Mouse (Mus musculus) lung, embryonic 15.5 days (tissue): ENCODE data around the gene Wrap73. TPM values are rescaled to one million over a fixed set of nuclear protein-coding genes. Genes with fewer than 3 reads are reported as not detected.

Experiments used
- ATAC-seq: fragments of 200-750 bp; cut with Nextera tagmentation; 2 replicates; pipeline ENCODE4 v1.8.0; 2017; ENCODE audit warnings: moderate number of reproducible peaks, borderline replicate concordance; ENCODE audit not compliant: low FRiP score, low TSS enrichment; ENCODE audit errors: extremely low read depth
- H3K27ac ChIP-seq: fragments of 300-500 bp; sonication (generic); 2 replicates; pipeline ENCODE4 v1.5.1; 2015; ENCODE audit warnings: moderate library complexity, mild to moderate bottlenecking, inconsistent platforms
- H3K27me3 ChIP-seq: fragments of 300-500 bp; sonication (generic); 2 replicates; pipeline ENCODE4 v1.6.1; 2015; ENCODE audit warnings: inconsistent platforms
- H3K36me3 ChIP-seq: fragments of 300-500 bp; sonication (generic); 2 replicates; pipeline ENCODE4 v1.6.1; 2015; ENCODE audit warnings: inconsistent platforms
- H3K4me1 ChIP-seq: fragments of 300-500 bp; sonication (generic); 2 replicates; pipeline ENCODE4 v1.6.1; 2015; ENCODE audit warnings: inconsistent platforms
- H3K4me2 ChIP-seq: fragments of 300-500 bp; sonication (generic); 2 replicates; pipeline ENCODE4 v1.6.1; 2015; ENCODE audit warnings: inconsistent platforms, mild to moderate bottlenecking, moderate library complexity
- H3K4me3 ChIP-seq: fragments of 300-500 bp; sonication (generic); 2 replicates; pipeline ENCODE4 v1.5.1; 2015; ENCODE audit warnings: mild to moderate bottlenecking, inconsistent platforms
- H3K9ac ChIP-seq: fragments of 300-500 bp; sonication (generic); 2 replicates; pipeline ENCODE4 v1.6.1; 2015; ENCODE audit warnings: inconsistent platforms
- H3K9me3 ChIP-seq: fragments of 300-500 bp; sonication (generic); 2 replicates; pipeline ENCODE4 v1.6.1; 2016; ENCODE audit warnings: inconsistent platforms
- WGBS: fragments of 180-500 bp; shearing (Covaris S2); methylation state at CpG from one replicate; pipeline ENCODE4 v1.1.7; 2015; 5-methylcytosine and 5-hydroxymethylcytosine counted together
- polyA plus RNA-seq: library from polyadenylated mRNA; unstranded; fragments of >200 nt; fragmentation: Nextera tagmentation; extraction: Ambion mirVana; gene quantifications from 2 replicates; pipeline ENCODE4 v1.2.1, GENCODE M21; 2015

Gene Wrap73
- polyA plus RNA-seq, 1 experiment from 2014 or later, result 41.7 TPM

DNA sequence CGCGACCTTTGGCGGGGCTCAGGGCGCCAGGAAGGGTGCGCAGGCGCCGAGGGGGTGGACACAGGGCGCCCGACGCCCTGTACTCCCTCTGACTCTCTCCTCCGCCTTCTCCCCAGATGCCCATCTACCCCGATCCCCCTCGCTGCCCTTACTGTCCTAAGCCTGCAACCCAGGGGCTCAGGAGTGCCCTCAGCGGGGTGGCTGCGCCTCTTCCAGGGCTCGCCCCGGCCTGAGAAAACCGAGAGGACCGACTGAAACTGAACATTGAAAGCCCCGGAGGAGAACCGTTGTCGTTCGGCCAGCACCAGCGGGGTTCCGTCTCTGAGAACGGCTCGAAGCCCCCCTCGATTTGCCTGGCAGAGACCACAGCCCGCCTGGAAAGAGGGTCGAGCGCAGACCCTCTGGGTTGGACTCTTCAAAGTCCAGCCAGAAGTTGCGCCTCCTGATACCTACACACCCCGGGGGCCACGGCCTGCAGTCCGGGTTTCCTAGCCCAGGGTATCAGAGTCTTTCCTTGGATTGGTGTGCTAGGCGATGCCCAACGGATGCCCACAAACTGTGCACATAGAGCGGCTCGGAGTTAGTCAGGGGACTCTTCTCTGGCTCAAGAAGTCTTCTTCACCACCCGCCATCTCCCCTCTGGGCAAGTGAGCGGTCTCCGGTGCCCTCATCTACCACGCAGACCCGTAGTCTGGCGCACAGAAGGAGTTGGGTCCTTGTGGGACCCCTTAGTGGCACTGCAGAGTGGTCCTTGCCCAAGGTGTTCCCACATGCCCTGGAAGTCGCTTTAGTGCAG is 1.8 kb upstream of the Wrap73 start:
- peaks cover 63% of the 10 kb centered on the region for H3K27me3 ChIP-seq
- no peak for ATAC-seq
- 2% methylated on average over 40 of the region's 46 CpGs for WGBS

DNA sequence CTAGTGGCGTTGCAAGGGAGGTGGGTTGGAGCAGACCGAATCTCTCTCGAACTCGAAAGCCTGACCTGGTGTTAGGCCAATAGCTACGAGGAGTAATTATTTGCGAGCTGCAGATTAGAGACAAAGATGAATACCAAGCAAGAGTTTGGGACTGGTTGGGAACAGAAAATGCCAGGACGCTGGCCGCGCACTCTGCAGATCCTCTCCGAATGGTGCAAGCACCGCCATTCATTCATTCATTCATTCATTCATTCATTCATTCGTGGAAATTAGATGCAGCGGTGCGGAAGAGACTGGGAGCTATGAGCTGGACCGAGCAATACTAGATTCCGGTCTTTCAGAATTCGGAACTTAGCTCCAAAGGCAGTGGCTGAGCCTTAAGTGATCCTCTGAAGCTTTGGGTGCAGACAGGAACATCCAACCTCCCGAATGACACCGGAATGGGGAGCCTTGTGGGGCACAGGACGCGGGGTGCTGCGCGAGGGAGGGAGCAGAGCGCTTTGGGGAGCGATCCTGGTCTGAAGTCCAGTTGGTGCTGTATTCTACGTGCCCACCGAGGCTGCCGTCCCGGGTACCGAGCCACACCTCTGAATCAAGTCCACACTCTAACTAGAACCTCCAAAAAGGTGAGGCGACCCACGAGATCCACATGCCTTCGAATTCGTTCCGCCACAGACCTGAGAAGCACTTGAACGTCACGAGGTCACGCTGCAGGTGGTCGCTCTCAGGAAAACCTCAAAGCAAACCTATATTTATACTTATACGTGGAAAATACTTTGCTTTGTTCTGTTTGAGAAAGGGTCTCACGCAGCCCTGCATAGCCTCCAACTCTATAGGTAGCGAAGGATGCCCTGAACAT is 934 bp upstream of the Wrap73 start:
- Histone ChIP-seq H3K27ac (no peak overlapping the region), H3K9me3 (no peaks in the 10 kb centered on the region), H3K36me3 (0 out of 2 replicates have a peak, but pooled peaks cover under 1% of the 10 kb centered on the region), H3K4me1 (peaks cover 36% of the 10 kb centered on the region), H3K4me2 (peak overlapping the region; percentile 94), H3K9ac (no peak overlapping the region), H3K4me3 (peak overlapping the region; percentile 85), H3K27me3 (peaks cover 57% of the 10 kb centered on the region)
- WGBS, result 2% methylated on average over 42 of the region's 42 CpGs
- no peak for ATAC-seq

More for the DNA sequence above, 1.8 kb upstream of the Wrap73 start:
- no peak overlapping the region for H3K27ac ChIP-seq
- H3K4me3 ChIP-seq, result peak overlapping the region; percentile 46
- H3K9ac ChIP-seq, result peak overlapping the region; percentile 31; the same call in 1 of the 2 replicates
- H3K9me3 ChIP-seq, result no peaks in the 10 kb centered on the region
- H3K36me3 ChIP-seq, result no peaks in the 10 kb centered on the region
- H3K4me1 ChIP-seq, result peaks cover 36% of the 10 kb centered on the region
- H3K4me2 ChIP-seq, result peak overlapping the region; percentile 94

- ATAC-seq, result no peak
- Histone ChIP-seq H3K36me3 (peaks cover 8% of the 10 kb centered on the region; the same call in 1 of the 2 replicates), H3K27me3 (peaks cover 23% of the 10 kb centered on the region)
Observed at GRCm38 (mm10) chr4:154144712-154145111, 2.5 kb downstream of the Wrap73 start.

GRCm38 (mm10) chr4:154146342-154146741 is 4.2 kb downstream of the Wrap73 start:
- 71% methylated on average over 10 of the region's 10 CpGs for whole genome bisulfite sequencing
- H3K4me1 ChIP-seq, result peaks cover 16% of the 10 kb centered on the region
- no peak overlapping the region for H3K9ac ChIP-seq
- peaks cover 17% of the 10 kb centered on the region; the same call in 1 of the 2 replicates for H3K36me3 ChIP-seq
- H3K4me2 ChIP-seq, result no peak overlapping the region
- no peak overlapping the region for H3K4me3 ChIP-seq
- no peak for ATAC-seq
- H3K27me3 ChIP-seq, result peaks cover 7% of the 10 kb centered on the region
- H3K27ac ChIP-seq, result no peak overlapping the region
- no peaks in the 10 kb centered on the region for H3K9me3 ChIP-seq

More at GRCm38 (mm10) chr4:154144712-154145111, 2.5 kb downstream of the Wrap73 start:
- Histone ChIP-seq H3K4me2 (no peak overlapping the region), H3K27ac (no peak overlapping the region), H3K9me3 (no peaks in the 10 kb centered on the region), H3K9ac (no peak overlapping the region), H3K4me3 (no peak overlapping the region), H3K4me1 (peaks cover 32% of the 10 kb centered on the region)
- WGBS, result 71% methylated on average over 3 of the region's 3 CpGs

DNA sequence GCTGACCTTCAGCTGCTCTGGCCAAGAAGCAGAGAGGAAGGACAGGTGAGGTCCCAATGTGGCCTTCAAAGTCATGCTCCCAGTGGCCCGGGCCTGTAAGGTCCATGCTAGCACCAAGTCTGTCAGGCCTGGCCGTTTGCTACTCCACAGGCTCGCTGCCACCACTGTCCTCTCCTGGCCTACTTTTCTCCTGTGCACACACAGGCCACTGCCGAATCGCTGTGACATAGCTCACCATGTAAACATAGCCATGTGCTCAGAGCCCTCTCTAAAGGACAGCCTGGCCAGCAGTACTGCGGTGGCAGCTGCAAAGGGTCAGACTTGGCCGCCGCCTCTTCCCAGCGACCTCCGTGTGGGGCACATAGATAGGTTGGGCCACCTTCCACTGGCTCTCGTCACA is 11.9 kb downstream of the Wrap73 start:
- H3K27ac ChIP-seq, result no peak overlapping the region
- H3K27me3 ChIP-seq, result no peaks in the 10 kb centered on the region
- no peaks in the 10 kb centered on the region for H3K9me3 ChIP-seq
- peaks cover 63% of the 10 kb centered on the region for H3K36me3 ChIP-seq
- H3K4me2 ChIP-seq, result no peak overlapping the region
- H3K4me1 ChIP-seq, result peaks cover 4% of the 10 kb centered on the region
- ATAC-seq, result no peak
- WGBS, result 65% methylated on average over 11 of the region's 11 CpGs
- no peak overlapping the region for H3K9ac ChIP-seq
- H3K4me3 ChIP-seq, result no peak overlapping the region

DNA sequence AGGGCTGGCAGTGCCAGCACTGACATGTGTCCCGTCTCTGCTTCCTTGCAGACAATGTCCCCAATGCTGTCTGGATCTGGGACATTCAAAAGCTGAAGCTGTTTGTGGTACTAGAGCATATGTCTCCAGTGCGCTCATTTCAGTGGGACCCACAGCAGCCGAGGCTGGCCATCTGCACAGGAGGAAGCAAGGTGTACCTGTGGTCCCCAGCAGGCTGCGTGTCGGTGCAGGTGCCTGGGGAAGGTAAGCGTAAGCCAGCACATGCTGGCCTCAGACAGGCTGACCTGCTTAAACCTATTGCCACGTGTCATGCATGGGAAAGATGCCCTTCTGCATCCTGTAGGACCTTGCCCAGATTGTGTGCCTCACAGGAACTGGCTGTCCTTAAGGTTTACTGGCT is 13.9 kb downstream of the Wrap73 start:
- no peak overlapping the region for H3K9ac ChIP-seq
- peaks cover 13% of the 10 kb centered on the region for H3K4me1 ChIP-seq
- H3K9me3 ChIP-seq, result no peaks in the 10 kb centered on the region
- H3K27me3 ChIP-seq, result no peaks in the 10 kb centered on the region
- no peak overlapping the region for H3K27ac ChIP-seq
- H3K36me3 ChIP-seq, result peaks cover 55% of the 10 kb centered on the region
- ATAC-seq, result no peak
- 84% methylated on average over 7 of the region's 7 CpGs for WGBS
- no peak overlapping the region for H3K4me3 ChIP-seq
- no peak overlapping the region for H3K4me2 ChIP-seq

- ATAC-seq, result no peak
- peaks cover 18% of the 10 kb centered on the region for H3K4me1 ChIP-seq
- H3K27me3 ChIP-seq, result no peaks in the 10 kb centered on the region
- H3K9me3 ChIP-seq, result no peaks in the 10 kb centered on the region
- H3K4me2 ChIP-seq, result no peak overlapping the region
- peaks cover 42% of the 10 kb centered on the region for H3K36me3 ChIP-seq
- no peak overlapping the region for H3K27ac ChIP-seq
- no peak overlapping the region for H3K4me3 ChIP-seq
- H3K9ac ChIP-seq, result no peak overlapping the region
- WGBS, result 91% methylated on average over 14 of the region's 14 CpGs
Observed at GRCm38 (mm10) chr4:154157970-154158662, 15.9 kb downstream of the Wrap73 start.

GRCm38 (mm10) chr4:154159002-154159401 is 16.8 kb downstream of the Wrap73 start:
- no peaks in the 10 kb centered on the region for H3K27me3 ChIP-seq
- peak overlapping the region; percentile 91; the same call in 1 of the 2 replicates for H3K4me2 ChIP-seq
- 15% methylated on average over 6 of the region's 6 CpGs for WGBS
- H3K9me3 ChIP-seq, result no peaks in the 10 kb centered on the region
- H3K4me1 ChIP-seq, result peaks cover 18% of the 10 kb centered on the region
- H3K4me3 ChIP-seq, result peak overlapping the region; percentile 98; the same call in 1 of the 2 replicates
- H3K36me3 ChIP-seq, result peaks cover 42% of the 10 kb centered on the region
- no peak overlapping the region for H3K9ac ChIP-seq
- no peak overlapping the region for H3K27ac ChIP-seq
- peak; percentile 1; the same call in 1 of the 2 replicates for ATAC-seq

GRCm38 (mm10) chr4:154159961-154160537 is 17.9 kb downstream of the Wrap73 start:
- Histone ChIP-seq H3K36me3 (peaks cover 36% of the 10 kb centered on the region), H3K9ac (peak overlapping the region; percentile 73), H3K27ac (peak overlapping the region; percentile 73), H3K27me3 (no peaks in the 10 kb centered on the region), H3K9me3 (no peaks in the 10 kb centered on the region), H3K4me3 (peak overlapping the region; percentile 98), H3K4me2 (peak overlapping the region; percentile 91), H3K4me1 (peaks cover 18% of the 10 kb centered on the region)
- 1% methylated on average over 41 of the region's 47 CpGs for WGBS
- peak; percentile 50 for ATAC-seq

GRCm38 (mm10) chr4:154160538-154161390 is 18.6 kb downstream of the Wrap73 start, which contains the start of gene Tprgl:
Gene Tprgl, minus strand, starts transcription at chr4:154160666.
- peaks cover 31% of the 10 kb centered on the region for H3K36me3 ChIP-seq
- H3K4me2 ChIP-seq, result peak within 1 kb of the TSS; percentile 91
- peak; percentile 97 for ATAC-seq
- H3K27me3 ChIP-seq, result no peaks in the 10 kb centered on the region
- H3K4me1 ChIP-seq, result peaks cover 18% of the 10 kb centered on the region
- H3K9ac ChIP-seq, result peak within 1 kb of the TSS; percentile 80
- peak within 1 kb of the TSS; percentile 73 for H3K27ac ChIP-seq
- H3K9me3 ChIP-seq, result no peaks in the 10 kb centered on the region
- peak within 1 kb of the TSS; percentile 98 for H3K4me3 ChIP-seq
- WGBS, result under 1% methylated on average over 75 of the region's 75 CpGs
